Mouse (Mus musculus) kidney, postnatal 0 days (tissue): ENCODE measurements around the gene Slc39a11. TPM values are rescaled to one million over a fixed set of nuclear protein-coding genes. Genes with fewer than 3 reads are reported as not detected.

Experiments used
- ATAC-seq: fragments of 200-750 bp; cut with Nextera tagmentation; replicated peaks from 2 replicates; pipeline ENCODE4 v1.8.0; 2017; ENCODE audit warnings: low read depth, moderate number of reproducible peaks, moderate TSS enrichment, moderate library complexity; ENCODE audit not compliant: low FRiP score
- DNase-seq: peaks from one replicate; pipeline ENCODE4 v3.0.0-alpha.2; 2016; ENCODE audit warnings: low spot score
- H3K27ac ChIP-seq: fragments of 300-500 bp; sonication (generic); 2 replicates; pipeline ENCODE4 v1.5.1; 2014; ENCODE audit warnings: mild to moderate bottlenecking
- H3K27me3 ChIP-seq: fragments of 300-500 bp; sonication (generic); 2 replicates; pipeline ENCODE4 v1.6.1; 2014; ENCODE audit warnings: low read length, mixed read lengths; ENCODE audit not compliant: insufficient read depth
- H3K36me3 ChIP-seq: fragments of 300-500 bp; sonication (generic); 2 replicates; pipeline ENCODE4 v1.6.1; 2014; ENCODE audit warnings: low read length, mixed read lengths; ENCODE audit not compliant: insufficient read depth
- H3K4me1 ChIP-seq: fragments of 300-500 bp; sonication (generic); replicated peaks from 2 replicates; pipeline ENCODE4 v1.6.1; 2014; ENCODE audit warnings: antibody characterized with exemption, low read length, mixed read lengths; ENCODE audit not compliant: insufficient read depth
- H3K4me2 ChIP-seq: fragments of 300-500 bp; sonication (generic); 2 replicates; pipeline ENCODE4 v1.6.1; 2014; ENCODE audit warnings: mild to moderate bottlenecking, low read length, moderate library complexity, mixed read lengths
- H3K4me3 ChIP-seq: fragments of 300-500 bp; sonication (generic); replicated peaks from 2 replicates; pipeline ENCODE4 v1.5.1; 2014; ENCODE audit warnings: low read depth, low read length
- H3K9ac ChIP-seq: fragments of 300-500 bp; sonication (generic); 2 replicates; pipeline ENCODE4 v1.6.1; 2014; ENCODE audit warnings: low read depth, low read length
- H3K9me3 ChIP-seq: fragments of 300-500 bp; sonication (generic); replicated peaks from 2 replicates; pipeline ENCODE4 v1.6.1; 2016; ENCODE audit warnings: low read length, inconsistent platforms, mixed read lengths
- CTCF ChIP-seq: IDR thresholded peaks from 2 replicates; pipeline ENCODE4 v1.5.1; 2016; ENCODE audit warnings: antibody characterized with exemption, low read depth, mild to moderate bottlenecking, moderate library complexity
- whole genome bisulfite sequencing: fragments of 180-500 bp; shearing (Covaris S2); extraction: QIAGEN DNeasy Blood & Tissue Kit; methylation state at CpG from one replicate; pipeline ENCODE4 v1.1.7; 2014; 5-methylcytosine and 5-hydroxymethylcytosine counted together
- polyA plus RNA-seq: library from polyadenylated mRNA; unstranded; fragments of >200 nt; fragmentation: Nextera tagmentation; extraction: Ambion mirVana; gene quantifications from 2 replicates; pipeline ENCODE4 v1.2.1, GENCODE M21; 2015

Slc39a11 gene
- polyA plus RNA-seq, 1 experiment from 2014 or later, result 23.3 TPM

DNA sequence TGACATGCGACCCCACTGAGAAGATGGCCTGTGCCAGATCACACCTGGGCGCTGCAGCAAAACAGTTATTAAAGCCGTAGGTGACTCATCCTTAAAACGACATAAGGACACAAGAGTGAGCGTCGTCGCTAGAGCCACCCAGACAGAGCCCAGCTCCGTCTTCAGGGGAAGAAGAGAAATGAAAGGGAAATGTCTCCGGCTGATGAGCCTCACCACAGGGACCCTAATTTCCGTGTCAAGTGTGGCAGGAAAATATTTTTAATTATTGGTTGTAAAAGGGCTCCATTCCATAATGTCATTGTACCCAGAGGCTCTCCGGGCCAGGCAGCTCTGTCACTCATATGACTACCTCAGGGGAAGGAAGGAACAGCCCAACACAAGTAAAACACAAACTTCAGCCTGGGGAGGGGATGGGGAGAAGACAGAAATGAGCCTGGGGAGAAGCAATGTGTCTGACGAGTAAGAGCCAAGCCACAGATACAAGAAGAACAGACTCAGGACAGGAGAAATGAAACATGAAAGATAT lies 155.8 kb downstream of the Slc39a11 start:
- ATAC-seq (no peak), DNase-seq (no peak)
- TF ChIP-seq CTCF, result no peak
- H3K4me2 ChIP-seq, result no peak overlapping the region
- no peaks in the 10 kb centered on the region for H3K36me3 ChIP-seq
- H3K9ac ChIP-seq, result no peak overlapping the region
- no peaks in the 10 kb centered on the region for H3K9me3 ChIP-seq
- H3K4me1 ChIP-seq, result no peaks in the 10 kb centered on the region
- H3K27ac ChIP-seq, result no peak overlapping the region
- no peak overlapping the region for H3K4me3 ChIP-seq
- H3K27me3 ChIP-seq, result no peaks in the 10 kb centered on the region
- 81% methylated on average over 12 of the region's 12 CpGs for WGBS

DNA sequence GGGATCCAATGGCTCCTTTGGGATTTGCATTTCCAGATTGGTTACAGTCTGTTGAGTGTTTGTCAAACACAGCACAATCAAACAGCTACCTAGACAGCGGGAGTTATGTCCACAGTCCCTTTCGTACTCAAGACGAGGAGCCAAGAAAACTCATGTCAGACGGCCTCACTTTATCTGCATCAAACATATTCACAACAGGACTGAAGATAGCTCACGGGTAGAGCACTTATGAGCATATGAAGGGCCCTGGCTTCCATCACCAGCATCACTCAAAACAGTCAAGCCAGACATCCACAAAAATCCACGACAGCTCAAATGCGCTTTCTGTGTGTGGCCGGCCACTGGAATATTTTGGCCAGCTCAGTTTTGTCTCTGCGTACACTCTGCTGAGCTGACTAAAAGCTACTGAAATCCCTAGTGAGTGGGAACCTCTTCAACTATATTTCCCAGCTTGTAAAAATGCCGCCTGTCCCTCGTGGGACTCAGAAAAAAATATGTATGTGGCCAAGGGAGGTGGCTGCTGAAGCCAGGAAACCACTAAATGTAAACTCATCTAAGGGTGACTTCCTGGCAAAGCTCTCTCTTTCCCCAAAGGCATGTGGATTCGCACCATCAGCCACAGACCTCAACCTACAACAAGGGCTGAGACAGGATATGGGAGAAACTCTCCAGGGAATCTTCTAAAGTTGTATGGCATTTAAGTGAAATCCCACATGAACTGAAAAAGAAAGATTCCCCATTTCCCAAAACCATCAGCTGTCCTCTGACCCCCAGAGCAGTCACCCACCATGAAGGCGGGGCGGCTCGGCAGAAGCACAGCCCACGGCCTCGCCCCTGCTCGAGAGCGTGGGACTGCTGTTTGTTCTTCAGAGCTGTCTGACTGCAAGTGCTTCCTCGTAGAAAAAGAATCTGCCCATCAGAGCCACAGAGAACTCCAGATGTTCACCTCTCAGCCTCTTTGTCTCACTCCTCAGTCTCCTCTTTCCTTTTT lies 159.1 kb downstream of the Slc39a11 start:
- WGBS, result 68% methylated on average over 20 of the region's 20 CpGs
- Histone ChIP-seq H3K36me3 (no peaks in the 10 kb centered on the region), H3K9me3 (no peaks in the 10 kb centered on the region), H3K4me3 (no peak overlapping the region), H3K27me3 (no peaks in the 10 kb centered on the region), H3K4me1 (no peaks in the 10 kb centered on the region), H3K9ac (no peak overlapping the region), H3K4me2 (no peak overlapping the region), H3K27ac (no peak overlapping the region)
- DNase-seq (no peak), ATAC-seq (no peak)
- TF ChIP-seq CTCF, result no peak

DNA sequence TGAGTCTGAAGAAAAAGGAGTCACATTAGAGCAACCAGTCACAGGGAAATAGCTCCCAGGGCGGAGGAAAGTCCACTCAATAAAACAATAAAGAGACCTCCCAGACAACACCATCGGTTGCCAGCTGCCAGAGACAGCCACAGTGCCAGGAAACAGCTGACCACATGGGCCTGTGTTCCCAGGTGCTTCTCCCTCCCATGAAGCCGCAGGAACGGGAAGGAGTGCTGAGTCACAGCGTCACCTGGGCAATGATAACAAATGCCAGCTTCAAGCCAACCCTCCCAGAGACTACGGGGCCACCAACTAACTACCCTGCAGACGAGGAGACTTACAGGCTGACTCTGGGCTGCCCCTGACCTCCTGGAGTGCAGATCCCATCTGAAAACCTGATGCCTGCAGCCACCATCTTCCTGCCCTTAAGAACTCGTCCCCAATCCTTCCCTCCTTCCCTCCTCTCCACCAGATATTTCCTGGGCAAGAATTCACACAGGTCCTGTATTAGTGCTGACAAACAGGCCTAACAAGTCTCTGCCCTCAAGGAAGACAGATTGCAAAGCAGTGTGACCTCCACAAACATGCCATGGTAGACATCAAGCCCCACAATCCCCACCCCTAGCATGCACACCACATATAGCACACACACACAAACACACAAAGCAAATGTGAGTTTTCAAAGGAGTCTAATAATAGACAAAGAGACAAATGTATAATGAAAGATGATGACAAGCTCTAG lies 162.1 kb downstream of the Slc39a11 start:
- H3K4me2 ChIP-seq, result no peak overlapping the region
- DNase-seq, result no peak
- no peak for ATAC-seq

DNA sequence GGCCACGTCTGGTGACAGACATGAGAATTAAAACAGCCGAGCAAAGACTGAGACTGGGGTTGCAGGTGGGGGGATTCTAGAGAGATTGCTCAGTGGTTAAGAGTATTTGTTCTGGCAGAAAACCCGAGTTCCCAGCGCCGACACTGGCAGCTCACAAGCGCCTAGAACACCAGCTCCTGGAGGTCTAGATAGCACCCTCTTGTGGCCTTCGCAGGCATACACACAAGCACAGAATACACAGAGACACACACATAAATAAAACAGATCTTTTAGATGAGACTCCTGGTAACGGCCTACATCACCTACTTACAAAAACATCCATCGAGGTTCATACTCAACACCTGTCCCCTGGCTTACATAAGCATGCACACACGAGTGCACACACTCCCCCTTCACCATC lies 165.8 kb downstream of the Slc39a11 start:
- Histone ChIP-seq H3K4me2 (no peak overlapping the region), H3K9me3 (no peaks in the 10 kb centered on the region), H3K27ac (no peak overlapping the region), H3K4me1 (no peaks in the 10 kb centered on the region), H3K9ac (no peak overlapping the region), H3K27me3 (no peaks in the 10 kb centered on the region), H3K4me3 (no peak overlapping the region), H3K36me3 (no peaks in the 10 kb centered on the region)
- ATAC-seq (no peak), DNase-seq (no peak)
- 84% methylated on average over 10 of the region's 10 CpGs for WGBS
- peak; percentile 28; the same call in 1 of the 2 replicates for TF ChIP-seq CTCF

More for the DNA sequence above, 162.1 kb downstream of the Slc39a11 start:
- Histone ChIP-seq H3K4me3 (no peak overlapping the region), H3K9ac (no peak overlapping the region), H3K4me1 (no peaks in the 10 kb centered on the region), H3K9me3 (no peaks in the 10 kb centered on the region), H3K27me3 (no peaks in the 10 kb centered on the region), H3K36me3 (no peaks in the 10 kb centered on the region), H3K27ac (no peak overlapping the region)
- TF ChIP-seq CTCF, result no peak
- WGBS, result 32% methylated on average over 8 of the region's 8 CpGs

DNA sequence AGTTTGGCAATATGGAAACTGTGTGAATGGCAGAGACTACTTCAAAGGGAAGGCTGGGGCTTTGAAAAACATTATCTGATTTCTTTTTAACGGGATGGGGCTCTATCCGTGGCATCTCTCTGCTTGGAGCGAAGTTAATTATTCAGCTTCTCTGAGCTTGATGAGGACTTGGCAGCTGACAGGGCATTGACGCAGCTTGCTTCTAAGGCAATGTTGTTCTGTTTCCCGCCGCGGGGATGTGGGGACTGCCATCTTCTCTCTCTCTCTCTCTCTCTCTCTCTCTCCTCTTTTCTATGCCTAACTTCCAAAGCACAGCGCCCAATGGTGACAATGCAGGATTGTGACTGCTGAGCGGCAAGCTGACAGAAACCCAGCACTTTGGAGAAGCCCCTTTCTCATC lies 172.3 kb downstream of the Slc39a11 start:
- no peaks in the 10 kb centered on the region for H3K36me3 ChIP-seq

DNA sequence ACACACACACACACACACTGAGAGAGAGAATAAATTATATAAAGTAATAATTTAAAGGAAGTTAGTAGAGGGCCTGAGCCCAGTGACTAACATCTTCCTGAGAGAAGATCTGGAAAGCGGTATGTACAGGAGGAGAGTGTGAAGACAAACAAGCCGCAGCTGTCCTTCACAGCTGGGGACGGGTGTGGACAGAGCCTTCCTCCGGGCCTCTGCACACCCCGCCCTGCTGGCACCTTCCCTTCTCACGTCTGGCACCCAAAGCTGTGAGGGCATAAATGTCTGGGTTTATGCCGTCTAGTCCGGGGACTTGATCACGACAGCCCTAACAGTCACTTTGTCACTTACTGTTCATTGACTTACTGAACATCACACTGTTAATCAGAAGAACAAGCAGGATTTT lies 173.2 kb downstream of the Slc39a11 start:
- Histone ChIP-seq H3K4me3 (no peak overlapping the region), H3K9ac (no peak overlapping the region), H3K4me2 (no peak overlapping the region), H3K36me3 (no peaks in the 10 kb centered on the region), H3K27me3 (no peaks in the 10 kb centered on the region), H3K4me1 (no peaks in the 10 kb centered on the region), H3K9me3 (no peaks in the 10 kb centered on the region), H3K27ac (no peak overlapping the region)
- no peak for TF ChIP-seq CTCF
- WGBS, result 66% methylated on average over 9 of the region's 9 CpGs
- DNase-seq, result no peak
- ATAC-seq, result no peak

More for the DNA sequence above, 172.3 kb downstream of the Slc39a11 start:
- Histone ChIP-seq H3K9me3 (no peaks in the 10 kb centered on the region), H3K4me2 (no peak overlapping the region), H3K4me1 (no peaks in the 10 kb centered on the region), H3K27me3 (no peaks in the 10 kb centered on the region), H3K4me3 (no peak overlapping the region), H3K27ac (no peak overlapping the region), H3K9ac (no peak overlapping the region)
- TF ChIP-seq CTCF, result no peak
- DNase-seq (no peak), ATAC-seq (no peak)
- WGBS, result 78% methylated on average over 9 of the region's 9 CpGs
